Mouse (Mus musculus) forebrain, postnatal 0 days (tissue): ENCODE data around the gene Ifit3b. TPM values are rescaled to one million over a fixed set of nuclear protein-coding genes. Genes with fewer than 3 reads are reported as not detected.

Source experiments
- ATAC-seq: fragments of 200-750 bp; cut with Nextera tagmentation; 2 replicates; pipeline ENCODE4 v1.8.0; 2017; ENCODE audit warnings: mild to moderate bottlenecking, moderate library complexity
- DNase-seq: peaks from one replicate; pipeline ENCODE4 v3.0.0-alpha.2; 2015
- H3K27ac ChIP-seq: fragments of 300-500 bp; sonication (generic); 2 replicates; pipeline ENCODE4 v1.5.1; 2014; ENCODE audit warnings: low read depth, mild to moderate bottlenecking, antibody characterized with exemption, low read length, moderate library complexity, mixed read lengths
- H3K27me3 ChIP-seq: fragments of 300-500 bp; sonication (generic); 2 replicates; pipeline ENCODE4 v1.6.1; 2014; ENCODE audit warnings: mild to moderate bottlenecking, low read length, mixed read lengths; ENCODE audit not compliant: insufficient read depth
- H3K36me3 ChIP-seq: fragments of 300-500 bp; sonication (generic); 2 replicates; pipeline ENCODE4 v1.6.1; 2014; ENCODE audit warnings: mild to moderate bottlenecking, moderate library complexity; ENCODE audit not compliant: insufficient read depth
- H3K4me1 ChIP-seq: fragments of 300-500 bp; sonication (generic); 2 replicates; pipeline ENCODE4 v1.6.1; 2014; ENCODE audit warnings: antibody characterized with exemption; ENCODE audit not compliant: insufficient read depth
- H3K4me2 ChIP-seq: fragments of 300-500 bp; sonication (generic); 2 replicates; pipeline ENCODE4 v1.6.1; 2014; ENCODE audit warnings: low read depth, mild to moderate bottlenecking, moderate library complexity
- H3K4me3 ChIP-seq: fragments of 300-500 bp; sonication (generic); 2 replicates; pipeline ENCODE4 v1.5.1; 2014; ENCODE audit warnings: low read depth, low read length, mixed read lengths
- H3K9ac ChIP-seq: fragments of 300-500 bp; sonication (generic); 2 replicates; pipeline ENCODE4 v1.6.1; 2014; ENCODE audit warnings: mild to moderate bottlenecking
- H3K9me3 ChIP-seq: fragments of 300-500 bp; sonication (generic); 2 replicates; pipeline ENCODE4 v1.6.1; 2016; ENCODE audit warnings: low read length
- CTCF ChIP-seq: sonication (generic); IDR thresholded peaks from 2 replicates; pipeline ENCODE4 v1.5.1; 2016; ENCODE audit warnings: antibody characterized with exemption, control low read depth, low read depth
- WGBS: fragments of 180-500 bp; shearing (Covaris S2); extraction: QIAGEN DNeasy Blood & Tissue Kit; methylation state at CpG from one replicate; pipeline ENCODE4 v1.1.7; 2014; 5-methylcytosine and 5-hydroxymethylcytosine counted together
- polyA plus RNA-seq: library from polyadenylated mRNA; unstranded; fragments of >200 nt; fragmentation: Nextera tagmentation; extraction: Ambion mirVana; gene quantifications from 2 replicates; pipeline ENCODE4 v1.2.1, GENCODE M21; 2015
- total RNA-seq: library from RNA; depleted of rRNA; stranded (reverse); fragments of >200 nt; gene quantifications from 2 replicates; pipeline ENCODE4 v1.2.3, GENCODE M21; 2014; rRNA removed

Gene Ifit3b
- total and polyA plus RNA-seq, 2 experiments from 2014 or later = 0.19 to 0.79 TPM

GRCm38 (mm10) chr19:34662067-34662507 lies 54.3 kb downstream of the Ifit3b start:
- no peak overlapping the region for H3K27ac ChIP-seq
- no peaks in the 10 kb centered on the region for H3K9me3 ChIP-seq
- peak; percentile 85 for TF ChIP-seq CTCF
- peak overlapping the region; percentile 41 for H3K4me2 ChIP-seq
- H3K36me3 ChIP-seq = no peaks in the 10 kb centered on the region
- DNase-seq (peak; percentile 89), ATAC-seq (peak; percentile 97)
- no peaks in the 10 kb centered on the region; the same call in 1 of the 2 replicates for H3K4me1 ChIP-seq
- WGBS = 16% methylated on average over 13 of the region's 13 CpGs
- H3K4me3 ChIP-seq = peak overlapping the region; percentile 29
- no peak overlapping the region for H3K9ac ChIP-seq
- H3K27me3 ChIP-seq = no peaks in the 10 kb centered on the region

GRCm38 (mm10) chr19:34662740-34663139 lies 55.0 kb downstream of the Ifit3b start:
- 49% methylated on average over 5 of the region's 5 CpGs for WGBS
- peak overlapping the region; percentile 41 for H3K4me2 ChIP-seq

More at GRCm38 (mm10) chr19:34662740-34663139, 55.0 kb downstream of the Ifit3b start:
- ATAC-seq = 0 out of 2 replicates have a peak, but pooled peaks have one; percentile 4
- H3K4me1 ChIP-seq = no peaks in the 10 kb centered on the region; the same call in 1 of the 2 replicates
- no peak for TF ChIP-seq CTCF
- H3K27ac ChIP-seq = no peak overlapping the region
- no peaks in the 10 kb centered on the region for H3K9me3 ChIP-seq
- H3K27me3 ChIP-seq = no peaks in the 10 kb centered on the region
- no peak overlapping the region for H3K9ac ChIP-seq
- no peak overlapping the region for H3K4me3 ChIP-seq
- no peaks in the 10 kb centered on the region for H3K36me3 ChIP-seq
- DNase-seq = no peak

Other genes starting within 250 kb of the Ifit3b start
- 0.38 and 0.71 TPM in 2 replicates for gene Ch25h, start 132.8 kb upstream of the Ifit3b start, total RNA-seq
- 0.62 and 0.86 TPM in 2 replicates for gene Ch25h, start 132.8 kb upstream of the Ifit3b start, polyA plus RNA-seq
- 17.9 and 21.9 TPM in 2 replicates for gene Lipa, start 80.5 kb upstream of the Ifit3b start, total RNA-seq
- gene Lipa, start 80.5 kb upstream of the Ifit3b start, polyA plus RNA-seq = 15.3 and 17.3 TPM in 2 replicates
- 11.1 and 11.9 TPM in 2 replicates for gene Ifit2, start 57.3 kb upstream of the Ifit3b start, total RNA-seq
- 6.3 and 8.0 TPM in 2 replicates for gene Ifit2, start 57.3 kb upstream of the Ifit3b start, polyA plus RNA-seq
- 2.3 and 2.7 TPM in 2 replicates for gene Ifit3, start 24.4 kb upstream of the Ifit3b start, total RNA-seq
- gene Ifit3, start 24.4 kb upstream of the Ifit3b start, polyA plus RNA-seq = 2.7 and 3.2 TPM in 2 replicates
- gene Ifit1bl1, start 6.0 kb upstream of the Ifit3b start, total RNA-seq = 1.8 and 2.5 TPM in 2 replicates
- 1.4 and 1.6 TPM in 2 replicates for gene Ifit1bl1, start 6.0 kb upstream of the Ifit3b start, polyA plus RNA-seq
- gene Ifit1bl2, start 32.8 kb downstream of the Ifit3b start, total RNA-seq = 0.52 and 0.69 TPM in 2 replicates
- 0.16 and 0.18 TPM in 2 replicates for gene Ifit1bl2, start 32.8 kb downstream of the Ifit3b start, polyA plus RNA-seq
- gene Ifit1, start 32.9 kb downstream of the Ifit3b start, total RNA-seq = 1.7 and 2.0 TPM in 2 replicates
- 0.83 and 0.88 TPM in 2 replicates for gene Ifit1, start 32.9 kb downstream of the Ifit3b start, polyA plus RNA-seq
- 1.8 and 3.1 TPM in 2 replicates for gene Slc16a12, start 139.3 kb downstream of the Ifit3b start, total RNA-seq
- gene Slc16a12, start 139.3 kb downstream of the Ifit3b start, polyA plus RNA-seq = 1.4 and 2.8 TPM in 2 replicates